Mouse (Mus musculus) T-helper 17 cell (primary cell): ENCODE measurements around the gene Apol6.

Source experiments
- in situ Hi-C, 2 experiments: fragments of 300-600 bp; cut with MboI, MseI; formaldehyde crosslinking; loops; 1 replicate in 1 of 2; 2 replicates in 1 of 2; pipeline ENCODE4 v1.15.1; 2025; ENCODE audit warnings: high pct_unique_total_duplicates in 2 of 2

Gene Apol6

GRCm38 (mm10) chr15:77102685-77103084, 58.2 kb downstream of the Apol6 start:
- in situ Hi-C loops, result no loop called here

GRCm38 (mm10) chr15:77104349-77105158, 60.0 kb downstream of the Apol6 start:
- in situ Hi-C loops, result loop anchor here in 1 of 2 experiments (5.0 kb wide), 1 partner anchor 93 kb away; no protein-coding TSS in a partner anchor

- in situ Hi-C loops, result loop anchor here in 1 of 2 experiments (5.0 kb wide), 1 partner anchor 92 kb away; no protein-coding TSS in a partner anchor
Observed at GRCm38 (mm10) chr15:77105273-77105672, 60.7 kb downstream of the Apol6 start.
